Mouse (Mus musculus) heart, postnatal 0 days (tissue): ENCODE measurements around the gene Rassf8.

Source experiments
- CTCF ChIP-seq: IDR thresholded peaks from 2 replicates; pipeline ENCODE4 v1.5.1; 2016; ENCODE audit warnings: antibody characterized with exemption, control low read depth, low read depth
- EP300 ChIP-seq: IDR thresholded peaks from 2 replicates; pipeline ENCODE4 v1.6.1; 2016; ENCODE audit warnings: antibody characterized with exemption, low read depth

DNA sequence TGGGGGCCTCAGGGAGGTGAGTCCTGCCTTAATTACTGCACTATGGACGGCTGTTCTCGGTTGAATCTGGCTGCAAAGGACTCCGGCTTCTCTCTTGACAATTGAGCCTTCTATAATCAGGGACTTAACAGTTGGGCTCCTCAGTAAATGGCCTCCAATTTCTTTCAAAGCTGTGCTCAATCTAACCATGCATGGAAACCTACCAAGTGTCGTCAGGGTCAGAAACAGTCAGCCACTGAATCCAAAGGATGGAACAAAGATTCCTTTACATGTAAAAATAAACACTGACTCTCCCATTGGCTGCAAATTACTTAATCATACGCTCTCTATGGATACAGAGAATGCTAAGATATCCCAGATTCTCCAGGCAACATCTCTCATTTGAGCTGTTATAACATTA is 12.6 kb upstream of the Rassf8 start:
- TF ChIP-seq CTCF: no peak
- no peak for TF ChIP-seq EP300
